8 mouse cellular contexts compared by ENCODE assay signal in the genomic region with DNA sequence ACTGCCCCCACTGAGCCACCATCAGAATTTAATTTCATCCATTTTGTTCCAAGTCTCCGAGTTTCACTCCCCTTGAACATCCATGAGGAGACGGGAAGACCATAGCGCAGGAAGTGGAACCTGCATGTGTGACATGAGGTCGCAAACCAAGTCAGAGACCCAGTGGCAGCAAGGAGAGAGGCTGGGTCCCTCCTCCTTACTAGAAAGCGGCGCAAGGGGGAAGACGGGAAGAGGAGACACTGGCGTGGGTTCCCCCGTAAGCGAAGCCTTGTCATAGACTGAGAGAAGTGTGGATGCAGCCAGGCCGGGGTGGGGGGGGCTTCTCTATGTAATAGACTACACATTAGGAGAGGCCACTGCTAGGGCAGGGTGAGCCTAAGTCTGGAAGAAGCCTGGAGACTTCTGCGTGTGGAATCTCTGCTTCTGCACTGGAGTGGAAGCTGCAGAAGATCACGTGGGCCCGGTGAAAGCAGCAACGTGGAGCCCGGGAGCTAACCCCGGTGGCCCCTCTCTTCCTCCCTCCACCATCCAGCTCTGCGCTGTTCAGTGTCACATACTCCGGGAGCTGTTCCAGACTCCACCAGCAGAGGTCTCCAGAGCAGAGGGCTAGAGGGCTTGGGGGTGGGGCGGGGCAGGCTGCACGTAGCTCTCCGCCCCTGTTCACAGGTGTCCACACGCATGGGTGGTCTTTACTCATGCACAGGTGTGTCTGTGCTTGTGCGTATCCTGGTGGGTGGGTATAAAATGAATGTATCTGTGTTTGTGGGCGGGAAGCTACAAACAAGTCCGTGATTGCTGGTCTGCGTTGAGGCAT.
A peak's percentile ranks its signal among the peaks of the same experiment; 100 is the strongest.
DNase-seq lines count a peak whose midpoint lies in the region.

No protein-coding gene starts in this region.

- H3K4me3 ChIP-seq in megakaryocyte, embryonic 14.5 days (replicated peaks): peak overlapping the region; percentile 83

- peak; percentile 77 to 95 for DNase-seq in adrenal gland, adult (ENCODE audit: inconsistent age in 2 of 2, low spot score in 1 of 2)
- peak; percentile 88 for DNase-seq in embryo, embryonic 10 days (ENCODE audit: low spot score)
- peak; percentile 87 for DNase-seq in gastrocnemius, postnatal 14 days
- peak; percentile 95 for DNase-seq in induced T-regulatory cell, adult 2 months (ENCODE audit: low read depth)
- peak; percentile 41 to 77 for DNase-seq in left cerebral cortex, adult 8-10 months (ENCODE audit: low spot score in 2 of 2)
- peak; percentile 84 to 86 for DNase-seq in right cerebral cortex, adult 2 months (ENCODE audit: low spot score in 2 of 2)
- DNase-seq in urinary bladder, postnatal 10 days (ENCODE audit: low spot score): peak; percentile 69

- H3K36me3 ChIP-seq in megakaryocyte, embryonic 14.5 days (replicated peaks; ENCODE audit: low read length): no peaks in the 10 kb centered on the region

- H3K27me3 ChIP-seq in megakaryocyte, embryonic 14.5 days (replicated peaks): peaks cover 88% of the 10 kb centered on the region

- H3K4me1 ChIP-seq in megakaryocyte, embryonic 14.5 days: peaks cover 22% of the 10 kb centered on the region

- peaks cover 23% of the 10 kb centered on the region for H3K9me3 ChIP-seq in megakaryocyte, embryonic 14.5 days

- intact Hi-C loops in gastrocnemius, postnatal 14 days (cut with DNase I; ENCODE audit: low total_unique reads): loop anchor here (5.0 kb wide), 3 partner anchors 74 to 359 kb away; no protein-coding TSS in a partner anchor

Comparison
In these comparisons a context has a peak if more than half of its experiments do, and no peak if none do; other contexts are left out.
1. Peak in every context shown above with its lines: DNase-seq and H3K4me3 ChIP-seq.